Mouse (Mus musculus): Measurements from ENCODE around the gene Ifrd2. TPM values are rescaled to one million over a fixed set of nuclear protein-coding genes. Genes with fewer than 3 reads are reported as not detected.

Gene Ifrd2
- total and polyA plus RNA-seq, 2 experiments: 21.5 to 54.6 TPM

GRCm38 (mm10) chr9:107605041-107605661, 17.7 kb downstream of the Ifrd2 start:
- H3K4me1 ChIP-seq (ENCODE audit: control insufficient read depth, insufficient read depth, low read length): peaks cover 4% of the 10 kb centered on the region; the same call in 1 of the 2 replicates
- H3K4me3 ChIP-seq (ENCODE audit: insufficient read depth, low read depth, low read length): no peak overlapping the region
- TF ChIP-seq CTCF (IDR thresholded peaks at IDR 0.05; ENCODE audit: low read depth, low read length) (no peak), POLR2A (IDR thresholded peaks at IDR 0.05; ENCODE audit: extremely low read depth, insufficient read depth, low read length) (no peak)
- H3K79me2 ChIP-seq (ENCODE audit: control insufficient read depth, insufficient read depth, low read length): no peaks in the 10 kb centered on the region
- H3K36me3 ChIP-seq (ENCODE audit: control insufficient read depth, insufficient read depth, low read length): no peaks in the 10 kb centered on the region
- no peak overlapping the region for H3K9ac ChIP-seq (ENCODE audit: low read depth, low read length)
- no peak overlapping the region for H3K27ac ChIP-seq (replicated peaks; ENCODE audit: insufficient read depth, low read depth, low read length)
- WGBS: 48% methylated on average over 23 of the region's 23 CpGs
- no peak for DNase-seq (ENCODE audit: extremely low read depth, low read depth, low spot score)
- H3K27me3 ChIP-seq (ENCODE audit: control insufficient read depth, insufficient read depth, low read length): no peaks in the 10 kb centered on the region

GRCm38 (mm10) chr9:107606591-107606990, 19.1 kb downstream of the Ifrd2 start:
- TF ChIP-seq POLR2A (IDR thresholded peaks at IDR 0.05; ENCODE audit: extremely low read depth, insufficient read depth, low read length): no peak
- no peak overlapping the region for H3K9ac ChIP-seq (ENCODE audit: low read depth, low read length)
- H3K36me3 ChIP-seq (ENCODE audit: control insufficient read depth, insufficient read depth, low read length): no peaks in the 10 kb centered on the region
- no peak overlapping the region for H3K27ac ChIP-seq (replicated peaks; ENCODE audit: insufficient read depth, low read depth, low read length)
- peaks cover 2% of the 10 kb centered on the region; the same call in 1 of the 2 replicates for H3K4me1 ChIP-seq (ENCODE audit: control insufficient read depth, insufficient read depth, low read length)
- no peak for DNase-seq (ENCODE audit: extremely low read depth, low read depth, low spot score)
- H3K79me2 ChIP-seq (ENCODE audit: control insufficient read depth, insufficient read depth, low read length): no peaks in the 10 kb centered on the region
- H3K27me3 ChIP-seq (ENCODE audit: control insufficient read depth, insufficient read depth, low read length): no peaks in the 10 kb centered on the region
- 61% methylated on average over 9 of the region's 9 CpGs for WGBS
- H3K4me3 ChIP-seq (ENCODE audit: insufficient read depth, low read depth, low read length): no peak overlapping the region

- peaks cover 2% of the 10 kb centered on the region; the same call in 1 of the 2 replicates for H3K4me1 ChIP-seq (ENCODE audit: control insufficient read depth, insufficient read depth, low read length)
- DNase-seq (ENCODE audit: extremely low read depth, low read depth, low spot score): no peak
- H3K4me3 ChIP-seq (ENCODE audit: insufficient read depth, low read depth, low read length): no peak overlapping the region
- H3K79me2 ChIP-seq (ENCODE audit: control insufficient read depth, insufficient read depth, low read length): no peaks in the 10 kb centered on the region
- H3K27ac ChIP-seq (replicated peaks; ENCODE audit: insufficient read depth, low read depth, low read length): no peak overlapping the region
- 30% methylated on average over 2 of the region's 2 CpGs for WGBS
- H3K27me3 ChIP-seq (ENCODE audit: control insufficient read depth, insufficient read depth, low read length): no peaks in the 10 kb centered on the region
- no peaks in the 10 kb centered on the region for H3K36me3 ChIP-seq (ENCODE audit: control insufficient read depth, insufficient read depth, low read length)
- H3K9ac ChIP-seq (ENCODE audit: low read depth, low read length): no peak overlapping the region
- no peak for TF ChIP-seq POLR2A (IDR thresholded peaks at IDR 0.05; ENCODE audit: extremely low read depth, insufficient read depth, low read length)
- no peak for TF ChIP-seq CTCF (IDR thresholded peaks at IDR 0.05; ENCODE audit: low read depth, low read length)
Observed at GRCm38 (mm10) chr9:107607036-107607435, 19.6 kb downstream of the Ifrd2 start.

- TF ChIP-seq POLR2A (IDR thresholded peaks at IDR 0.05; ENCODE audit: extremely low read depth, insufficient read depth, low read length) (no peak), CTCF (IDR thresholded peaks at IDR 0.05; ENCODE audit: low read depth, low read length) (no peak)
- H3K36me3 ChIP-seq (ENCODE audit: control insufficient read depth, insufficient read depth, low read length): no peaks in the 10 kb centered on the region
- no peak for DNase-seq (ENCODE audit: extremely low read depth, low read depth, low spot score)
- H3K9ac ChIP-seq (ENCODE audit: low read depth, low read length): no peak overlapping the region
- WGBS: 56% methylated on average over 9 of the region's 9 CpGs
- no peaks in the 10 kb centered on the region for H3K79me2 ChIP-seq (ENCODE audit: control insufficient read depth, insufficient read depth, low read length)
- H3K4me3 ChIP-seq (ENCODE audit: insufficient read depth, low read depth, low read length): no peak overlapping the region
- H3K27ac ChIP-seq (replicated peaks; ENCODE audit: insufficient read depth, low read depth, low read length): 0 out of 2 replicates have a peak overlapping the region, but pooled peaks have one; percentile 25
- H3K4me1 ChIP-seq (ENCODE audit: control insufficient read depth, insufficient read depth, low read length): peaks cover 2% of the 10 kb centered on the region; the same call in 1 of the 2 replicates
- H3K27me3 ChIP-seq (ENCODE audit: control insufficient read depth, insufficient read depth, low read length): no peaks in the 10 kb centered on the region
Observed at GRCm38 (mm10) chr9:107607653-107608245, 20.3 kb downstream of the Ifrd2 start.

- no peaks in the 10 kb centered on the region for H3K27me3 ChIP-seq (ENCODE audit: control insufficient read depth, insufficient read depth, low read length)
- H3K4me3 ChIP-seq (ENCODE audit: insufficient read depth, low read depth, low read length): no peak within 1 kb of the TSS
- peaks cover 2% of the 10 kb centered on the region; the same call in 1 of the 2 replicates for H3K4me1 ChIP-seq (ENCODE audit: control insufficient read depth, insufficient read depth, low read length)
- peak within 1 kb of the TSS; percentile 25; the same call in 1 of the 2 replicates for H3K27ac ChIP-seq (replicated peaks; ENCODE audit: insufficient read depth, low read depth, low read length)
- H3K9ac ChIP-seq (ENCODE audit: low read depth, low read length): no peak within 1 kb of the TSS
- peak; percentile 59 for DNase-seq (ENCODE audit: extremely low read depth, low read depth, low spot score)
- TF ChIP-seq CTCF (IDR thresholded peaks at IDR 0.05; ENCODE audit: low read depth, low read length) (no peak), POLR2A (IDR thresholded peaks at IDR 0.05; ENCODE audit: extremely low read depth, insufficient read depth, low read length) (0 out of 2 replicates have a peak, but pooled peaks have one; percentile 3)
- H3K36me3 ChIP-seq (ENCODE audit: control insufficient read depth, insufficient read depth, low read length): no peaks in the 10 kb centered on the region
- H3K79me2 ChIP-seq (ENCODE audit: control insufficient read depth, insufficient read depth, low read length): no peaks in the 10 kb centered on the region
- WGBS: 46% methylated on average over 12 of the region's 12 CpGs
Observed at GRCm38 (mm10) chr9:107608741-107609432, 21.4 kb downstream of the Ifrd2 start, which contains the start of gene Sema3b. Gene Sema3b (minus strand): TSS chr9:107609229.

All from liver, adult 2 months (tissue).